Mouse (Mus musculus) heart, postnatal 14 days (tissue): ENCODE measurements around the gene Ints5. TPM values are rescaled to one million over a fixed set of nuclear protein-coding genes. Genes with fewer than 3 reads are reported as not detected.
"Not testable (repeated sequence)": the region's sequence is repeated elsewhere in the genome, so short reads cannot be mapped to it uniquely, and the experiment has no call there.

Source experiments
- DNase-seq, 2 experiments: peaks; one replicate each; pipeline ENCODE4 v3.0.0; 2021 to 2022
- intact Hi-C: fragments of 180-260 bp; cut with DNase I; formaldehyde crosslinking; loops from one replicate; pipeline ENCODE4 v1.15.1; 2025
- total RNA-seq, 2 experiments: library from RNA; stranded (reverse); gene quantifications; 2 replicates each; pipeline ENCODE4 v1.2.3; 2021

Gene Ints5
- total RNA-seq, 2 experiments from 2014 or later = 12.3 to 12.9 TPM

DNA sequence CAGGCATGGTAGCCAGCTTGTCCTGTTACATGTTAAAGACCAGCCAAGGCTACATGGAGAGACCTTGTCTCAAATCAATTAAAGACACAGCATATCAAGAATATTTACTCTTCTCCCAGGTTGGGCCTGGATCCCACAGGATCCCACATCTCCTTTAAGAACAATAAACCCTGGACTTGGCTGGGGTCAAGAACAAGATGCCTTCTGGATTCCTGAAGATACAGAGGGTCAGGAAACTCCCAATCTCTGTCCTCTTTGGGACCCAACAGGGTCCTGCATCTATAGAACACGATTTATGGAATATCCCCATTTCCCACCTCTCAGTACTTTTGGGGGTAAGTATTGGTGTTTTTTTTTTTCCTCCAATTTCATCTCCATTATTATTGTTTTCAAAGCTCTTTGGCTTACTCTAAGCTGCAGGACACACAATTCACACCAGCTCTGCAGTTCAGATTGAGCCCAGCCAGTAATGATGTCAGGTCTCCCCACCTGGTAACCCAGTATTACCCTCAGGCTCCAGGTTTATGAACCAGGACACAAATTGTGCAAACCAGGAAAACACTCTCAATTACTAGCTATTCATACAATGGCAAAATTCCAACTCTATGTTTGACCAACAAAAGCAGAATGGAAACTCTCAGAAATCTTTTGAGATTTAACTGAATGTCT lies 5.8 kb upstream of the Ints5 start:
- intact Hi-C loops = loop anchor here (5.0 kb wide), 2 partner anchors 45 to 55 kb away; partner anchors contain the start of gene Mta2
- DNase-seq = no peak

DNA sequence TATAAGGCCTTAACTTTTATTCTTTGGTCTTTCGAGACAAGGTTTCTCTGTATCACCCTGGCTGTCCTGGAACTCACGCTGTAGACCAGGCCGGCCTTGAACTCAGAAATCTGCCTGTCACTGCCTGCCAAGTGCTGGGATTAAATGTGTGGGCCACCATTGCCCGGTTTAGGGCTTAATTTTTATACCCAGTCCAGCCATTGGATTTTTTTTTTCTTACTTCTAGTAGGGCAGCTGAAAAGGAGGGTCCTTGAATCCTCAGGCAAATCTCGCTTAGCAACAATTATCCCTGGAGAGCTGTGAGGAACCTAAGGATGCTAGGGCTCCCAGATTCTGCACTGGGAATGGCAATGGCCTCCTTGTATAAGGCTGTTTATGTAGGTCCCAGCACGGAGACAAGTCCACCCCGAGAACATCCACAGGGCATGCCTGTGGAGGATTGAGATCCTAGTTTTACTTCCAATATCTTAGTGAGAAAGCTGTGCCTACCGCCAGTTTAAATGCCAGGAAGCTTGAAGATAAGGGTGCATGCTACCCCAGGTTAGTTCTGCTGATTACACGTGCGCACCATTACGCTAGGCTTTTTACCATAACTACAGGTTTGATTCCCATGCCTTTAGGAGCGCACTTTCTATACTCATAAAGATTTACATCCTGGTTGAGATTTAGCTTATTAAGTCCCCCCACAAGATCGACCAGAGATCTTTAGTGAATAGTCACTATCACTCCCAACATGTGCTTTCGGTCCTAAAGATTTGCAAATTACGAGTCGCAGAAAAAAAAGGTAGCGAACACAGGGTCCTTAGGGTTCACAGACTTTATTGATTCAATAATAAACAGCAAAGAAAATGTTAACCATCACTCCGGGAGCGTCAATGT lies 5.0 kb upstream of the Ints5 start:
- DNase-seq = no peak
- intact Hi-C loops = loop anchor here (5.0 kb wide), 2 partner anchors 46 to 54 kb away; partner anchors contain the start of gene Mta2

DNA sequence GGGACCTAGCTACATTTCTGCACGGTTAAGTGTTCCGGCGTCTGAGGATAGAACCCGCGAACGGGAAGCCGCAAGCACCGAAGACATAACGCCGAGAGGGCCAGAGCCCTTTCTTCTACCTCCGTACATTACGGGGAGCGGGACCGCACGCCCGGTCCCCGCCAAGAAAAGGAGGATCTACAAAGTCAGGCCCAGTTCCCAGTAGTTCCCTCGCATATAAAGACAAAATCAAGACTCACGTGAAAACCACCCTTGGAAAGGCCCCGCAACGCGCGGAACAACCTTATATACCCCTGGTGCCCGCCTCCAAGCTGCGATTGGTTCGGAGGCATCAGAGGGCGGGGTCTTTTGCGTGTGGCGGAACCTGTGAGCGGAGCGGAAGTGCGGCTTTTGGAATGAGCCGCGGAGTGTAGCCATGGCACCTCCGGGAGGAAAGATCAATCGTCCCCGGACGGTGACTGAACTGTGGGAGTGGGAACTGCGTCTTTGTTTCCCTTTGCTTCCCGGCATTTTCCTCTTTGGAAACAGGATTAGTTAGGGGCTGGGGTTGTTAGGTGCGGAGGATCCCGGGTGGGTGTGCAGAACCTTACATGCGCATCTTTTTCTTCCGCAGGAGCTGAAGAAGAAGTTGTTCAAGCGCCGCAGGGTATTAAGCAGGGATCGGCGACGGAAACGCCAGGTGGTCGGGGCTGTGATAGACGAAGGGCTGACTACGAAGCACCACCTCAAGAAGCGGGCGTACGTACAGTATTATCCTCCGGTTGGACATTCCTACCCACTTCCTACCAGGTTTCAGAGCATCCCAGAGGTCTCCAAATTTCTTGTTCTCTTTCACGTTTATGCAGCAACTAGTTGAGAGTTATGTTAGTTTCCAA lies 4.1 kb upstream of the Ints5 start, which contains the start of the genes 1810009A15Rik and Gm49416:
Gene 1810009A15Rik (plus strand): TSS at position 343 of the 875 bp plus-strand sequence.
Gene Gm49416 (plus strand): TSS at position 416 of the 875 bp plus-strand sequence.
- intact Hi-C loops = loop anchor here (5.0 kb wide), 2 partner anchors 46 to 54 kb away; partner anchors contain the start of gene Mta2

DNA sequence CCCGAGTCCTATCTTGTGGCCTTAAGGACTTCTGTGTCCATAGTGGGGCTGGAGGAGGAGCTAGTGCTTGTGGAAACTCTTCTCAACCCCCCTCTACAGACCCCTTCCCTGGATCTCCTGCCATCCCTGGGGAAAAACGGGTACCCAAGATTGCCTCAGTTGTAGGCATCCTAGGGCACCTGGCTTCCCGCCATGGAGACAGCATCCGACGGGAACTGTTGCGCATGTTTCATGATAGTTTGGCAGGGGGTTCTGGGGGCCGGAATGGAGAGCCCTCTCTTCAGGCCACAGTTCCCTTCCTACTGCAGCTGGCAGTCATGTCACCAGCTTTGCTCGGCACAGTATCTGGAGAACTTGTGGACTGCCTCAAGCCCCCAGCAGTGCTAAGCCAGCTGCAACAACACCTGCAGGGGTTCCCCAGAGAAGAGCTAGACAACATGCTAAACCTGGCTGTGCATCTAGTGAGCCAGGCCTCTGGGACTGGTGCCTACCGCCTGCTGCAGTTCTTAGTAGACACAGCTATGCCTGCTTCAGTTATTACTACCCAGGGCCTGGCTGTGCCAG lies 2.7 kb downstream of the Ints5 start:
- DNase-seq = no peak
- intact Hi-C loops = no loop called here

More for the DNA sequence above, 4.1 kb upstream of the Ints5 start, which contains the start of the genes 1810009A15Rik and Gm49416:
- DNase-seq = peak; percentile 92 to 94

DNA sequence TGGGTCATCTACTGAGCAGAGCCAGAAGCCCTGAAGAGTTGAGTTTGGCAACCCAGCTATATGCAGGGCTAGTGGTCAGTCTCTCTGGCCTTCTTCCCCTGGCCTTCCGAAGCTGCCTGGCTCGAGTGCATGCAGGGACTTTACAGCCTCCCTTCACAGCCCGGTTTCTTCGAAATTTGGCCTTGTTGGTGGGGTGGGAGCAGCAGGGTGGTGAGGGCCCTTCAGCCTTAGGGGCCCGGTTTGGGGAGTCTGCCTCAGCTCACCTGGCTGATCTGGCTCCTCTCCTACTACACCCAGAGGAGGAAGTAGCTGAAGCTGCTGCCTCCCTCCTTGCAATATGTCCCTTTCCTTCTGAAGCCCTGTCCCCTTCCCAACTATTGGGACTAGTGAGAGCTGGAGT lies 3.4 kb downstream of the Ints5 start:
- intact Hi-C loops, DNase-seq: not testable (repeated sequence)

DNA sequence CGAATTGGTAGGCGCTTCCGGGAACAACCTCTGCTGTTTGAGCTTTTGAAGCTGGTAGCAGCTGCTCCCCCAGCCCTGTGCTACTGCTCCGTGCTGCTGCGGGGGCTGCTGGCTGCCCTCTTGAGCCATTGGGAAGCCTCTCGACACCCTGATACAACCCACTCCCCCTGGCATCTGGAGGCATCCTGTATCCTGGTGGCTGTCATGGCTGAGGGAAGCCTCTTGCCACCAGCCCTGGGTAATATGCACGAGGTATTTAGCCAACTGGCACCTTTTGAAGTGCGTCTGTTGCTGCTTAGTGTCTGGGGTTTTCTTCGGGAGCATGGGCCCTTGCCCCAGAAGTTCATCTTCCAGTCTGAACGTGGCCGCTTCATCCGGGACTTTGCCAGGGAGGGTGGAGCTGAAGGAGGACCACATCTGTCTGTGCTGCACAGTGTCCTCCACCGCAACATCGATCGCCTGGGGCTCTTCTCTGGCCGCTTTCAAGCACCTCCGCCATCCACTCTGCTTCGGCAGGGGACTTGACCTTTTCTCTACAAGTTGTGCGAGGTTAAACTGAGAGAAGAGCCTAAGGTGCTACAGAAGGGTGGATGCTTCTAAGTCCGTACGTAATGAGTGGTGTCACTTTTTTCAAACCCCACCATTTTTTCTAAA lies 4.5 kb downstream of the Ints5 start:
- DNase-seq = peak; percentile 42 to 62
- intact Hi-C loops = not testable (repeated sequence)

DNA sequence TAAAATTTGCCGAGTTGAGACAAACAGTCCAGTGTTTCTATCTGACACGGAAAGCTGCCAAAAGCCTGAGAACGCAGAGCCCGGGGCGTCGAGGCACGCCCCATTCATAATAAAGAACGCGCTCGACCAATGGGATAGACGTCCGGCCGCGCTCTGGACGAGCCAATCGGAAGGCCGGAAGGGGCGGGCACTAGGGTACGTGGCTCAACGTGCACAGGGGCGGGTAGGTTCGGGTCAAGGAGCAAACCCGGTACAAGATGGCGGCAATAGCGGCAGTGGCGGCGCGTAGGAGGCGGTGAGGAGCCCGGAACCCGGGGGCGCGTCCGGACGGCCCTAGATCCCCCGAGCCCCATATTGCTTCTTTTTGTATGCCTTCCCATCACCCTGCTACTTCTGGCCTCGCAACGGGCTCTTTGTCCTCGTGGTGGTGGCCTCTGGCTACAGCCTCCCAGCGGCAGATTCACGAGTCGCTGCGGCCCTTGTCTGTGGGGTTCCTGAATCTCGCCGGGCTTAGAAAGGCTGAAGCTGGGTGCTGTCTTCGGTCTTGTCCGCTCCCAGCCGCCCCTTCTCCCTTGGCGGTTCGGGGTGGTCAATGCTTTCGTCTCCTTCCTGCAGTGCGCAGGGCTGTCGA lies 5.2 kb downstream of the Ints5 start, which contains the start of gene Ganab:
Gene Ganab (plus strand): TSS at position 207 of the 631 bp plus-strand sequence.
- peak; percentile 94 to 95 for DNase-seq
- intact Hi-C loops = loop anchor here (2.0 kb wide), 1 partner anchor 23 kb away; the partner anchor contains the start of gene B3gat3

DNA sequence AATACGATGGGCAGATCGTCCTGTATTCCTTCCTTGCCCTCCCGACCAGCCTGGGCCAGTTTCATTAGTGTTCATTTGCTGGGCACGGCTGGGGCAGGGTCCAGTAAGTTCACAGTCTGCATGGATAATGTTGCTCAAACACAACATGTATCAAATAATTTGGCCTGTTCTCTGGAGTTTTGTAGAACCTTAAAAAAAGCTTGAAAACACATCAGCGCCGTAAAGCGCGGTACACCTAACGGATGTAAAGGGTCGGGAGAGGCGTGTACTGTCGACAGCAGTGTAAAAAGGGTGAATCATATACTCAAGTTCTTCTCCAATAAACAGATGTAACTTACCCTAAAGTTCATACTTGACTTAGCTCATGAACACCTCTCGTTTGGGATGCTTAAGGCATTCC lies 5.8 kb downstream of the Ints5 start:
- intact Hi-C loops = loop anchor here (2.0 kb wide), 1 partner anchor 22 kb away; the partner anchor contains the start of gene B3gat3
- DNase-seq = no peak

DNA sequence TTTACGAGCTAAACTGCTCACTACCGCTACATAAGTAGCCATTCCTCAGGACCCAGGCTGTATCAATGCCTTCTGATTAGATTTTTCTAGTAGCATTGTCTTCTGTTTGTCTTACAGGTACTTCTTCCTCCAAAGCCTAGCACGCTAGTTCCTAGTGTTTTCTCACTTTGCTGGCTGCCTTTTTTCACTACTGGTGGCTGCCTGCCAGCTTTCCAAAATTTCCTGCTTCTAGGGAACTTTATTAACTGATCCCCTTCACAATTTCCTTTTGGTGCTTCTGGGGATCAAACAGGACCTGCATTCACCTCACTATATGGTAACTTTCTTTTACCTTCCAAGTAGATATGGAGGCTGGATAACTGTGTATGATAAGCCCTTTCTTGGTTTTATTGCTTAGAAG lies 6.3 kb downstream of the Ints5 start:
- DNase-seq = no peak
- intact Hi-C loops = loop anchor here (2.0 kb wide), 1 partner anchor 22 kb away; the partner anchor contains the start of gene B3gat3

DNA sequence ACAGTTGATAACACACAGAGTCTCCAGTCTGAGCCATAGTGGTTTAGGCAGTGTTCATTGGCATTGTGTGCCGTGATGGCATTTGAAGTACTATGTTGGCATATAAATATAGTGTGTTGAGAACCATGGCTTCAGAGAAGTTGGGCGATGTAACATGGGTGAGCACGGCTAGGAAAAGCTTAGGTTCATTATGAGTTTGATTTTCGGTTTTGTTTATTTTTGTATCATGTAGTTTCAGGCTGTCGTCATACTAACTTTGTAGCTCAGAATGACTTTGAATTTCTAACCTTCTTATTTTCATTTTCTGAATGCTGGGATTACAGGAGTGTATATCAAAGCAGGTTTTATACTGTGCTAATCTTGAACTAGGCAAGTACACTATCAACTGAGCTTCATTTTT lies 10.6 kb downstream of the Ints5 start:
- DNase-seq = no peak
- intact Hi-C loops = no loop called here

DNA sequence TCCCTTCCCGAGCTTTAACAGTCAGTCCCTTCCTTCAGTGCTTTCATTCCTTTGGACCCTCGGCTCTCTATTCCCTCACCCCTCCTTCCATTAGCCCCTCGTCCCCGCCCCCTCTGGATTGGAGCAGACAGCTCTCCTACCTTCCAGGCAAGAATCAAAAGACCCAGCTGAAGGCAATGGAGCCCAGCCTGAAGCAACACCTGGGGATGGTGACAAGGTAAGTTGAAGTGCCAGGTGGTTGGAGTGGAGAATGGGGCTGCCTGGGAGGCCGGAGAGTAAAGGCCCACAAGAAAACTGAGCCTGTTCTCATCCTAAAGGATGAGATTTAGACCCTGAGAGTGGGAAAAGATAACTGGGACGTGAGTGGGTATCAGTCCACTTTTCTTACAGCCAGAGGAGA lies 15.7 kb downstream of the Ints5 start:
- DNase-seq = no peak
- intact Hi-C loops = no loop called here

DNA sequence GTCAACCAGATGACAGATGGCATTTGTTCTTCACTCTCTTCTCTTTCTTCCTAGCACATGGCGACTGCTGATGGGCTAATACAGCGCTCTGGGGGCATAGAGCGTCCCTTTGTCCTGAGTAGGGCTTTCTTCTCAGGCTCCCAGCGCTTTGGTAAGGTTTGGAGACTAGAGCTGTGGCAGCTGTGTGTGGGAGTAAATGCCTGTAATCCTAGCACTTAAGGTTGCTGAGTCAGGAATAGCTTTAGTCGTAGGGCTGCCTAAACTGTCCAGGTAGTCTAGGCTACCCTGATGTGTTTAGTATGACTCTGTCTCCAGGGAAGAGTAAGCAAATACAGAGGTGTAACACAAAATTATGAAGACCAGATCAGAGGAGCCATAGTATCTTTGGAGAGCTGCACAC lies 19.0 kb downstream of the Ints5 start:
- no peak for DNase-seq
- intact Hi-C loops = loop anchor here (5.0 kb wide), 1 partner anchor 85 kb away; the partner anchor contains the start of gene AC129217.1

DNA sequence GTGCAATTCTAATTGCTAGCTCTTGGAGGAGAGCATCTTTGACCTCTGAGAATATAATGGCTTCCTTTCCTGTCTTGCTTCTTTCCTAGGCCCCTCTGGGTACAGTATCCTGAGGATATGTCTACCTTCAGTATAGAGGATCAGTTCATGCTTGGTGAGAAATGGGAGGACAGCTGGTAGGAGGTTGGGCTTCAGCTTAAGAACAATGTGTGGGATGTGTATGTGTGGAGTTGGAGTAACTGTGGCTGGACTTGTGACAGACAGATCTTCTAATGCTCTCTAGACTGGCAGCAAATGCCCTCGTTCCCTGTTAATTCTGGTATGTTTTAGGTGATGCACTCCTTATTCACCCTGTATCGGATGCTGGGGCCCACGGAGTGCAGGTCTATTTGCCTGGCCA lies 21.4 kb downstream of the Ints5 start:
- intact Hi-C loops = loop anchor here (5.0 kb wide), 1 partner anchor 87 kb away; the partner anchor contains the start of gene AC129217.1
- DNase-seq = no peak

DNA sequence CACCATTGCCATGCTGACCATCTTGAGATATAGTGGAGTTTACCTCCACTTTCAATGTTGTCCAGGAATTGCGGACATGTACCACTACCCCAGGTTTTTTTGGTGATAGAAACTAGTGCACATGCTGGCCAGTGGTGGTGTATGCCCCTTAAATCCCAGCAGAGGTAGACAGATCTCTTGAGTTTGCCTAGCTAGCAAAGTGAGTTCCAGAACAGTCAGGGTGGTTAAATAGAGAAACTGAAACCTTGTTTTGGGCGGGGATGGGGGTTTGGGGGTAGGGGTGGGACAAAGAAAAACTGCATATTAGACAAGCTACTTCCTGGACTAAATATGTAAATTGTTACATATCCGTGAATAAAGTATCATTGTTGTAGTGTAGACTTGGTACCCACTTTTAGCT lies 26.2 kb downstream of the Ints5 start:
- intact Hi-C loops = no loop called here
- DNase-seq = no peak

DNA sequence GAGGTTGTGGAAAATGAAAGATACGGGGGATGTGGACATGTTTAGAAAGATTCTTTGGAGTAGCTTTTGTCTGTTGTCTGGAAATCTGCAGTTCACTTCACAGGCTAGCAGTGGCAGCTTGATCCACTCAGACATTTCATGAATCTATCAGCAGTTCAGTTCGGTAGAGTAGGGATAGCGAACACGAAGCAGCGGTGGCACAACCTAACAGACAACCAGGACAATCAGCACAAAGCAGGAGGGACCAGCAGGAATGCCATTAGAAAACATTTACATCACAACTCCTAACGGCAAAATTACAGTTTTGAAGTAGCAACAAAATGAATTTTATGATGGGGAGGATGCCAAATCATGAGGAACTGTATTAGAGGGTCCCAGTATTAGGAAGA lies 26.9 kb downstream of the Ints5 start:
- intact Hi-C loops = loop anchor here (2.0 kb wide), 1 partner anchor 21 kb away; the partner anchor contains the start of gene Ganab
- DNase-seq = no peak

DNA sequence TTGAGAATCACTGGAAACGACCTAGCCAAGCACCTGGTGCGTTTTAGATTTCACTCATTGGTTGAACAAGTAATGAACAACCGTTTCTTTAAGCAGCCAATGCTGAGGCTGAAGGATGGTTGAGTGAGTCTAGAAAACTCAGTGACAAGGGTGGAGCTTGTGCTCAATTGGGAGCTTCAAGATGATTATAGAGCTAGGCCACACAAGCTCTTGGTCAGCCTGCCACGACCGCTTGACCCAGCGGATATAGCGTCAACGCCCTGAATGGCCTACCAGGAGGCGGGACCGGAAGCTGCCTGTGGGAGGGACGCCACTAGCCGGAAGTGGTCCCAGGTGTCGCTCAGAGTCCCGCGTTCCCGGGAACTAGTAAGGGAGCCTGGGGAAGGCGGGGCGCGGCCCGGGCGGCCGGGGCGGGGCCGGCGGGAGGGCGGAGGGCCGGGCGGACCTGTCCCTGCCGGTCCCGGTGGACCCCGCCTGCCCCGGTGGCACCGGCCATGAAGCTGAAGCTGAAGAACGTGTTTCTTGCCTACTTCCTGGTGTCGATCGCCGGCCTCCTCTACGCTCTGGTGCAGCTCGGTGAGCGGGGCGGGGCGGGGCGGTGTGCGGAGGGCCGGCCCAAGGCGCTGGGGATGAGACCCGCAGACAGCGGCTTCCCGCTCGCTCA lies 27.4 kb downstream of the Ints5 start, which contains the start of gene B3gat3:
Gene B3gat3 (plus strand): TSS at position 302 of the 664 bp plus-strand sequence.
- intact Hi-C loops = loop anchor here (2.0 kb wide), 1 partner anchor 21 kb away; the partner anchor contains the start of gene Ganab
- peak; percentile 95 to 97 for DNase-seq

DNA sequence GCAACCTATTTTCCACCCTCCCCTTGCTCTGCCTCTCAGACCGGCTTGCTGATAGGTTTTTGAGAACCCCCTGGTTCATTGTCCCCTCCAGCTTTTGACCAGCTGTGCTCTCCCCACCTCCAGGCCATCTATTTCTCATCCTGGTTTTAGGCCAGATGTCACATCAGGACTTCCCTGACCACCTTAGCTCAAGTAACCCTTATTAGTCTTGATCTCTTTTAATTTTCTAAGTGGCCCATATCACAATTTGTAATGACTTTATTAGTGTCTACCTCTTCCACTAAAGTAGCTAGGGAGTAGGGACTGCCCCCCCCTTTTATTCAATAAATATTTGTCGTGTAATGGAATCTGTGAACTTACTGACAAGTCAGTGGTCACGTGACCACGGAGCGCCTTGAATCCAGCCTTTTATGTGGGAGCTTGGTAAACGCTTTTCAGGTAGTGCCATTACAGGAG lies 28.1 kb downstream of the Ints5 start:
- no peak for DNase-seq
- intact Hi-C loops = loop anchor here (2.0 kb wide), 1 partner anchor 22 kb away; the partner anchor contains the start of gene Ganab
